14 mouse cellular contexts compared by ENCODE assay signal in the genomic region with DNA sequence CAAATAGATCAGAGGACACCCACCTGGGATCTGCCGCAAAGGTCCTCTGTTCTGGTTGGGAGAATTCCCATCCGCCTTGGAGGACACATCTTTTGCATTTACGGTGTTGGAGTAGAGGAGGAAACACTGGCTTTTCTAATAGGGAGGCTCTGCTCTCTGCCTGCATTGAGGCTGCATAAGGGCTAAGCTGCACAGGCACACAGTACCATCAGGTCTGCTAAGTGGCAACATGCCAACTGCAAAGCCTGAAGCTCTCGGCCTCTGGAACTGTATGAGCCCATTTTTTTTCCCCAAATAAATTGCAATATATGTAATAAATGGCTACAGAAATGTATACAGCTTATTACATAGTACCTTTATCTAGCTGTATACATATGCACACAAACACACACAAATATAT. TPM values are rescaled to one million over a fixed set of nuclear protein-coding genes. Genes with fewer than 3 reads are reported as not detected.
DNase-seq lines count a peak whose midpoint lies in the region; ATAC-seq and TF ChIP-seq lines count a peak whose summit lies in the region.
"Had no signal": no experiment of that assay in that cellular context is flagged by ENCODE, and none has a peak within 500 bp of the region (broad histone marks: within the 10 kb centered on the region; RNA-seq: fewer than 3 reads in every experiment).

No protein-coding gene starts in this region.

- TF ChIP-seq POLR2A in cerebellum, adult 2 months (IDR thresholded peaks at IDR 0.05; ENCODE audit: borderline replicate concordance, insufficient read depth, low read length) = no peak

- no peaks in the 10 kb centered on the region for H3K27me3 ChIP-seq in cerebellum, adult 2 months (ENCODE audit: control insufficient read depth, insufficient read depth, low read length)
- H3K27me3 ChIP-seq in heart, embryonic 15.5 days = no peaks in the 10 kb centered on the region
- H3K27me3 ChIP-seq in heart, embryonic 10.5 days (ENCODE audit: insufficient read depth, poor library complexity, severe bottlenecking) = no peaks in the 10 kb centered on the region
- H3K27me3 ChIP-seq in midbrain, embryonic 14.5 days (ENCODE audit: control insufficient read depth, insufficient read depth, low read length) = no peaks in the 10 kb centered on the region
- H3K27me3 ChIP-seq in midbrain, embryonic 11.5 days (ENCODE audit: control insufficient read depth, insufficient read depth, low read length) = no peaks in the 10 kb centered on the region

- ATAC-seq in heart, embryonic 15.5 days (replicated peaks; ENCODE audit: insufficient number of reproducible peaks, insufficient read depth, low FRiP score, low read depth) = peak; percentile 39; the same call in 1 of the 2 replicates
- no peak for ATAC-seq in midbrain, embryonic 14.5 days (ENCODE audit: low FRiP score, low TSS enrichment)
- ATAC-seq in midbrain, embryonic 11.5 days (ENCODE audit: low FRiP score) = no peak

- no peak overlapping the region for H3K27ac ChIP-seq in cerebellum, adult 2 months (ENCODE audit: insufficient read depth, low read length)
- 0 out of 2 replicates have a peak overlapping the region, but pooled peaks have one; percentile 21 for H3K27ac ChIP-seq in heart, embryonic 15.5 days
- H3K27ac ChIP-seq in heart, embryonic 10.5 days = no peak overlapping the region
- H3K27ac ChIP-seq in midbrain, embryonic 14.5 days (replicated peaks; ENCODE audit: low read depth, low read length) = no peak overlapping the region
- no peak overlapping the region for H3K27ac ChIP-seq in midbrain, embryonic 11.5 days (ENCODE audit: low read depth, low read length)
- H3K27ac ChIP-seq: hindbrain, embryonic 14.5 days had no signal

- no peak overlapping the region for H3K4me3 ChIP-seq in cerebellum, adult 2 months (replicated peaks; ENCODE audit: insufficient read depth, low read depth, low read length)
- no peak overlapping the region for H3K4me3 ChIP-seq in heart, embryonic 15.5 days
- no peak overlapping the region for H3K4me3 ChIP-seq in heart, embryonic 10.5 days
- H3K4me3 ChIP-seq in midbrain, embryonic 14.5 days (replicated peaks; ENCODE audit: low read depth, low read length) = no peak overlapping the region
- no peak overlapping the region for H3K4me3 ChIP-seq in midbrain, embryonic 11.5 days (ENCODE audit: low read depth, low read length)

- TF ChIP-seq CTCF in cerebellum, adult 2 months (IDR thresholded peaks at IDR 0.05; ENCODE audit: borderline replicate concordance, insufficient read depth, low read depth, low read length) = no peak

- no peaks in the 10 kb centered on the region for H3K36me3 ChIP-seq in heart, embryonic 15.5 days
- H3K36me3 ChIP-seq in heart, embryonic 10.5 days = no peaks in the 10 kb centered on the region
- H3K36me3 ChIP-seq in midbrain, embryonic 14.5 days (ENCODE audit: control insufficient read depth, insufficient read depth, low read length) = no peaks in the 10 kb centered on the region
- no peaks in the 10 kb centered on the region for H3K36me3 ChIP-seq in midbrain, embryonic 11.5 days (ENCODE audit: control insufficient read depth, insufficient read depth, low read length)

- DNase-seq in cerebellum, adult 2 months = peak; percentile 13 to 15
- no peak for DNase-seq in cerebellum, postnatal 4 days (ENCODE audit: low spot score in 2 of 2)
- DNase-seq in heart, embryonic 10.5 days (ENCODE audit: low spot score) = no peak
- peak; percentile 31 for DNase-seq in midbrain, embryonic 14.5 days
- no peak for DNase-seq in midbrain, embryonic 11.5 days (ENCODE audit: low spot score, missing footprints)
- DNase-seq in thymus, postnatal 36 days = no peak
- no peak for DNase-seq in embryo, embryonic 9.5 days (ENCODE audit: extremely low spot score)
- DNase-seq: adrenal gland, postnatal 25 days; cerebellum, adult 8-10 months; kidney, adult 9 months; lung, postnatal 36 days; right cerebral cortex, adult 18-20 months had no signal

- no peak overlapping the region for H3K9ac ChIP-seq in heart, embryonic 15.5 days
- H3K9ac ChIP-seq in midbrain, embryonic 14.5 days (replicated peaks; ENCODE audit: low read length) = no peak overlapping the region
- no peak overlapping the region for H3K9ac ChIP-seq in midbrain, embryonic 11.5 days (ENCODE audit: low read length)
- H3K9ac ChIP-seq: hindbrain, embryonic 14.5 days had no signal

- 45% methylated on average over 4 of the region's 4 CpGs for WGBS in cerebellum, adult 2 months
- 67% methylated on average over 4 of the region's 4 CpGs for WGBS in heart, embryonic 15.5 days
- WGBS in heart, embryonic 10.5 days = 83% methylated on average over 4 of the region's 4 CpGs
- WGBS in midbrain, embryonic 14.5 days = 85% methylated on average over 4 of the region's 4 CpGs
- WGBS in midbrain, embryonic 11.5 days = 94% methylated on average over 4 of the region's 4 CpGs

- no peaks in the 10 kb centered on the region for H3K4me1 ChIP-seq in cerebellum, adult 2 months (ENCODE audit: control insufficient read depth, insufficient read depth, low read length)
- peaks cover 34% of the 10 kb centered on the region for H3K4me1 ChIP-seq in heart, embryonic 15.5 days (replicated peaks)
- H3K4me1 ChIP-seq in heart, embryonic 10.5 days = peaks cover 42% of the 10 kb centered on the region
- H3K4me1 ChIP-seq in midbrain, embryonic 14.5 days (ENCODE audit: control insufficient read depth, insufficient read depth, low read length) = no peaks in the 10 kb centered on the region
- peaks cover 5% of the 10 kb centered on the region; the same call in 1 of the 2 replicates for H3K4me1 ChIP-seq in midbrain, embryonic 11.5 days (ENCODE audit: control insufficient read depth, insufficient read depth, low read length)

- H3K9me3 ChIP-seq in heart, embryonic 15.5 days (replicated peaks) = no peaks in the 10 kb centered on the region
- H3K9me3 ChIP-seq in heart, embryonic 10.5 days = no peaks in the 10 kb centered on the region
- no peaks in the 10 kb centered on the region for H3K9me3 ChIP-seq in midbrain, embryonic 14.5 days (ENCODE audit: control insufficient read depth, low read length)
- H3K9me3 ChIP-seq in midbrain, embryonic 11.5 days (ENCODE audit: control insufficient read depth, low read length) = no peaks in the 10 kb centered on the region

- no peak overlapping the region for H3K4me2 ChIP-seq in heart, embryonic 15.5 days
- H3K4me2 ChIP-seq in midbrain, embryonic 14.5 days (ENCODE audit: low read length) = no peak overlapping the region
- H3K4me2 ChIP-seq in midbrain, embryonic 11.5 days = no peak overlapping the region
- H3K4me2 ChIP-seq: hindbrain, embryonic 14.5 days had no signal

RNA-seq across cellular contexts. Expression of gene Fam3c, which starts 7.9 kb away (rescaled TPM):
- polyA plus RNA-seq in cerebellum, adult 2 months (2012; rRNA removed) = 19.1 and 22.9 TPM in 2 replicates
- 45.7 and 49.1 TPM in 2 replicates for polyA plus RNA-seq in heart, embryonic 15.5 days (2015; fragmentation: Nextera tagmentation; extraction: Ambion mirVana)
- polyA plus RNA-seq in heart, embryonic 10.5 days (2016; fragmentation: Nextera tagmentation; extraction: Ambion mirVana) = 34.3 and 48.2 TPM in 2 replicates
- 69.3 and 73.7 TPM in 2 replicates for polyA plus RNA-seq in midbrain, embryonic 14.5 days (2014; fragmentation: Nextera tagmentation; extraction: Ambion mirVana)
- 31.2 and 34.3 TPM in 2 replicates for polyA plus RNA-seq in midbrain, embryonic 11.5 days (2014; fragmentation: Nextera tagmentation; extraction: Ambion mirVana)

Comparison
In these comparisons a context has a peak if more than half of its experiments do, and no peak if none do; other contexts are left out.
1. DNase-seq: peak in cerebellum, adult 2 months (2 of 2) and midbrain, embryonic 14.5 days (single experiment); none in cerebellum, postnatal 4 days (0 of 2), heart, embryonic 10.5 days (single experiment), midbrain, embryonic 11.5 days (single experiment), thymus, postnatal 36 days (0 of 2) and embryo, embryonic 9.5 days (single experiment).